Mouse (Mus musculus): ENCODE measurements around the gene Sp6. TPM values are rescaled to one million over a fixed set of nuclear protein-coding genes. Genes with fewer than 3 reads are reported as not detected.

Sp6 gene
- total RNA-seq, 2 experiments from 2014 or later = 2.2 to 2.5 TPM

DNA sequence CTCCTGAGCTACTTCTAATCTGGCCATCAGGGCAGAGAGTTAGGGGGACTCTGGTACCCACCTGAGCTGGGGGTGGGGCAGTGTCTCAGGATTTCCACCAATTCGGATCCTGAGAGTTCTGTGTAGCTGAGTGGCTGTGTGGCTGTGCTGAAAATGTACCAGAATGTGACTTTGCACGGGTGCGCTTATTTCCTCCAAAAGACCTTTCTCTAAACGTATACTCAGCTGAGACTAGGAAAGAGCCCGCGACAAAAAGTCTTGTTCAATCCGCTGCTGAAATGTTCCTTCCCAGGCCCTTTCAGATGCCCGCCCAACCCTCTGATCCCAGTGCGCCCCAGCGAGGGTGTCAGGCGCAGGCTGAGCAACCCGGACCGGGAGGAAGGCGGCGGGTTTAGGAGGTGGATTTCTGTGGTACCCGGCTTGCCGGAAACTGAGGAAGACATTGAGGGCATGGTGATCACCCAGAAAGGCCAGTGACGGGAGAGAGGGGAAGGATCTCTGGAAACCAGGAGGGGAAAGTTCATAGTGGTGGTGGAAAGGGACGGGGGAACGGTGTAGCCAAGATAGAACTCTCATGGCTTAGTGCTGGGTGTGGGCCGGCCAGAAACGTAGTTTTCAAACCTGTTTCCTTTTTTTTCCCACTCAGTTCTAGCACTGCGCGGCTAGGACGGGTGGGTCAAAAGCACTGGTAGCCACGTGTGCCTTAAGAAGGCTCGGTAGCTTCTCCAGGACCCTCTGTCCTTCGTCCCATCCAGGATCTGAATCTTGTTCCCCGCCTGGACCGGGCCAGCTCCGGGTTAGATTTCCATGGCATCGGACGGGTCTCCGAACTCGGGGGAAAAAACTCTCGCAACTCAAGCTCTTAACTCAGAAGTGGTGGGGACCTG, 4.7 kb downstream of the Sp6 start:
- intact Hi-C loops (cut with DNase I) = no loop called here
- DNase-seq (ENCODE audit: low spot score in 2 of 2) = no peak

DNA sequence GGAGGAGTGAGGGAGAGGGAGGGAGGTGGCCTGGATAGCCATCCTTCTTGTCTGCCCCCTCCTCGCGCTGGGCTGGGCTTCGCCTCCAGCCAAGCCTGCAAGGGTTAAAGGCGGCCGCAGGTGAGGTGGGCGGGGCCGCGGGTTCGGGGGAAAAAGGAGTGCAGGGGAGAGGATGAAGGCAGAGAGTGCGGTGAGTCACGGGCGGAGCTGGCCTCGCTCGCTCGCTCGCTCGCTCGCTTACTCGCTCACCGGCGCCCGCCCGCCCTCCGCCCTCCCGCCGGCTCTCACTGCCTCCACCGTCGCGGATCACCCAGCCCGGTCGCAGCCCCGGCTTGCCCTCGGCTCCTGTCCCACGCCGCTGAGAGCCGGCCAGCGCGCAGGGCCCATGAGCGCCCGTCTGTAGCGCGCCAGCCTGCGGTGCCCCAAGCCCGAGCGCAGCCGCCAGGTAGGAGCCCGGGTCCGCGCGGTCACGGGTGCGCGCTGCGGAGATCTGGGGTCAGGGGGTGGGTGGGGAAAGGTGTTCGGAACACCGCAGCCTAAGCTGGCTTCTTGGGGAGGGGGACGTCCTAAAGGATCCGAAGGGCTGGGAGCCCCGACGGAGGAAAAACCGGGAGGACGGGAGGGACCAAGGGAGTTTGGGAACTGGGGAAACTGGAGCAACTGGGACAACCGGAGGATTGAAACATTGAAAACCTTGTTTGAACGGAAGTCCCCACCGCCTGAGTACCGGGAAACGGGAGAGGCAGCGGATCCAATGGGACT, 5.6 kb downstream of the Sp6 start:
- DNase-seq (ENCODE audit: low spot score in 2 of 2) = no peak
- intact Hi-C loops (cut with DNase I) = no loop called here

DNA sequence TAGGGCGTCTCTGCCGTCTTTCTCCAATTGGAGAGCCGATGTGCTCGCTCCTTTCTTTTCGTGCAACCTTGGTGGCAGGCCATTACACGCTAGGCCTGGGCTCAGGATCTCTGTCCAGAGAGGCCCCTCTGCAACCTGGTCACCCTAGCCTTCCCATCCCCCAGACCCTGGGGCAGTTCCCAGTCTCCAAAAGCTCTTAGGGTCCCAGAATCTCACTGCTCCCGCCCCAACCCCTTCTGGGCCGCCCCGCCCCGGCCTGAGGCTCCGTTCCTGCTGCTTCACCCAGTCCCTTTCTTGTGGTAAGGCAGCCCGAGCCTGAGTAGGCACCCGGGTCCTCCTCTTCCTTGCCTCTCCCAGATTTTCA, 6.1 kb downstream of the Sp6 start:
- DNase-seq (ENCODE audit: low spot score in 2 of 2) = no peak
- intact Hi-C loops (cut with DNase I) = no loop called here

DNA sequence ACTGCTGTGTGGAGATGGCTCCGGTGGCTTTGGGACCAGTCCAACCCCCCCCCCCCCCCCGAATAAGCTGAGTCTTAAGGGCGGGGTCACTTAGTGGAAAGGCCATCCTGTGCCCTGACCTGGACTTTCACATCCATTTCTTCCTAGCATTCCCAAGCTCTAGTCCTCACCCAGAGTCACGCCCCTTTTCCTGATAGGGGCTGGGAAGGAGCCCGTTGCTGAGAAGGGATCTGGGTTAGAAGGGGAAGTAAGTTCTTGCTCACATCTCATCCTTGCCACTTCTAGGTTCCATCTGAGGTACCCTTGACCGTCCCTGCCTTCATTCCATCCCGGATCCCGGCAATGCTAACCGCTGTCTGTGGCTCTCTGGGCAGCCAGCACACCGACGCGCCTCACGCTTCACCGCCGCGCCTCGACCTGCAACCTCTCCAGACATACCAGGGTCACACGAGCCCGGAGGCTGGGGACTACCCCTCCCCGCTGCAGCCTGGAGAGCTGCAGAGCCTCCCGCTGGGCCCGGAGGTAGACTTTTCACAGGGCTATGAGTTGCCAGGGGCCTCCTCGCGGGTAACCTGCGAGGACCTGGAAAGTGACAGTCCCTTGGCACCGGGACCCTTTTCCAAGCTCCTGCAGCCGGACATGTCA, 8.0 kb downstream of the Sp6 start:
- intact Hi-C loops (cut with DNase I) = loop anchor here (5.0 kb wide), 1 partner anchor 154 kb away; no protein-coding TSS in a partner anchor
- DNase-seq (ENCODE audit: low spot score in 2 of 2) = no peak

DNA sequence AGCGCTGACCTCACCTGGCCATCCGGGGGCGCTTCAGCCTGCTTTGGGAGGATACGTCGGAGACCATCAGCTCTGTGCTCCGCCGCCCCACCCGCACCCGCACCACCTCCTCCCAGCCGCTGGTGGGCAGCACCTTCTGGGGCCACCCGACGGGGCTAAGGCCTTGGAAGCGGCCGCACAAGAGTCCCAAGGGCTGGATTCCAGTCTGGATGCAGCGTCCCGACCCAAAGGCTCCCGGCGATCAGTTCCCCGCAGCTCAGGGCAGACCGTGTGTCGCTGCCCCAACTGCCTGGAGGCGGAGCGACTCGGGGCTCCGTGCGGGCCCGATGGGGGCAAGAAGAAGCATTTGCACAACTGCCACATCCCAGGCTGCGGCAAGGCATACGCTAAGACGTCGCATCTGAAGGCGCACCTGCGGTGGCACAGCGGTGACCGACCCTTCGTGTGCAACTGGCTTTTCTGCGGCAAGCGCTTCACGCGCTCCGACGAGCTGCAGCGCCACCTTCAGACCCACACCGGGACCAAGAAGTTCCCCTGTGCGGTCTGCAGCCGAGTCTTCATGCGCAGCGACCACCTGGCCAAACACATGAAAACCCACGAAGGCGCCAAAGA, 8.8 kb downstream of the Sp6 start:
- intact Hi-C loops (cut with DNase I) = loop anchor here (2.0 to 5.0 kb wide), 2 partner anchors 105 to 155 kb away; partner anchors contain the start of gene Cdk5rap3
- peak; percentile 53 to 56 for DNase-seq (ENCODE audit: low spot score in 2 of 2)

DNA sequence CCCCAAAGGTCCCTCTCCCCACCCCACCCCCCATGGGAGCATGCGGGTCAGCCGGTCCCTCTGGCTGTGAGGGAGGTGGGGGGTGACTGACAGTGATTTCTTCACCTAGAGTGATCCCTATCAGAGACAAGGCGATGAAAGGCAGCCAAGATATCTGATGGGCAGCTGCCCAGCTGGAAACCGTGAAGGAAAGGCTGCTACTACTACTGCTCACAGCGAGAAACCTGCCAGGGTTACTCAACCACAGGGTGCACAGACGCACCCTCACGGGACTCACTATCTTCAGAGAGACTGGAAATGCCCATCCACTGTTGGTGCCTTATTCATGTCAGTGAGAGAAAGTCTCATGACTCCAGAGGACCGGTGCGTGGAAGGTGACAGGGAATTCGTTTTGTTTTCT, 11.8 kb downstream of the Sp6 start:
- intact Hi-C loops (cut with DNase I) = loop anchor here (5.0 kb wide), 1 partner anchor 158 kb away; no protein-coding TSS in a partner anchor
- no peak for DNase-seq (ENCODE audit: low spot score in 2 of 2)

DNA sequence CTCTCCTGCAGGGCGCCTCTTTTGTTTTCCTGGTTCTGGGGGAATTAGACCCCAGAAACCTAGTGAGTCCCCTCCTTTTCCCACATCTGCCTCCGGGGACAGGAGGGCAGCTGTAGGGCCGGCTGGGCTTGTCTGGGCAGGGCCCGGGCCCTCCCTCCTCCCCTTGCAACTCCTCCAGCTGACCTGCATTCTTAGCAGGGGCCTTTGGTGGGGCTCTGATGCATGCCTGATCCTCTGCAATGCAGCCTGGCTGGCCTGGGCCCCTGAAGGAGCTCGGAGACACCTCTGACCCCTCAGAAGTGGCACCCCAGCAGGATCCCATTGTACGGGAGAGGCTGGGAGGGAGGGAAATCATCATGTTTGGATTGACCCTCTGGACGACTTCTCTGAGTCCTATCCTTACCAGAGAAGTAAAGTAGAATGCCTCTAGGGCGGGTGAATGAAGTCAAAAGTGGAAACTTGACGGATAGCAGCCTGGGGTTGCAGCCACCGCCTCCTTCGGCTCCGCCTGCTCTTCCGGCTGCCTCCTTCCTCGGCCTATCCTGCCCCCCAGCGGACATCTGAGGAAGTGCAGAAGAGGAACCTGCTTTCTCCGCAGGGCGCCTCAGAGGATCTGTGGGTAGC, 12.6 kb downstream of the Sp6 start:
- intact Hi-C loops (cut with DNase I) = loop anchor here (1.0 kb wide), 1 partner anchor 44 kb away; the partner anchor contains the start of gene Sp2
- peak; percentile 79 to 84 for DNase-seq (ENCODE audit: low spot score in 2 of 2)

DNA sequence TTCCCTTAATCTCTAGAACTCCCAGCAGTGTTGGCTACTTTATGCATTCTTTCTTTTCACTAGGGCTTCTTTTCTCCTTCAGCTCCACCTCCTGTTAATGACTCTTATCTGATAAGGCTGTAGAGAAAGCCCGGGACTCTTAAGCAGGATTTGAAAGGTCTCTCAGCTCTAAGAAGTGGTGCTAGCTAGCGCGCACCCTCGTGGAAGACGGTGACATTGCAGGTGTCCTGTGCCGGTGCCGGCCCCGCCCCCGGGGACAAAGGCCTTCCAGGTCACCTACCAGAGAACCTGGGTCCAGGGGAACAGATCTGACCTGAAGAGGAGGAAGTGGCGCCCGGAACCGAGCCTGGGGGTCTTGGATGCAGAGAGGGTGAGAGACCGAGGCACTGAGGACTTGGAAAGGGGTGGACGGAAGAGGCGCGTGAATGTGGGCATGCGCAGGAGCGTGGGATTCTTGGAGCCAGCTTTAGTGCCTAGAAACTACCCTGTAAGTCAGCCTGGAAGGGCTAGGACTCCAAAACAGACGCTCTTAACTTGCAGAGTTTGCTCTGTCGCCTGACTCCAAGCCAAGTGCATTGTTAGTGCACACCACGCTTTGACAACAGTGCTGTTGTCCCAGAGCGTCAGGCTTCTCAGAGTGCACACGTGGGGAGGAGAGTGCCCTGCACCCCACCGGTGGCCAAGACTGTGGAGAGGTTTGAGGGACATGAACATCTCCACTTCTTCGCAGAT, 16.7 kb downstream of the Sp6 start, which contains the start of gene Scrn2:
Scrn2 (plus strand) TSS at position 253 of the 732 bp plus-strand sequence.
- intact Hi-C loops (cut with DNase I) = no loop called here
- peak; percentile 74 to 75 for DNase-seq (ENCODE audit: low spot score in 2 of 2)

DNA sequence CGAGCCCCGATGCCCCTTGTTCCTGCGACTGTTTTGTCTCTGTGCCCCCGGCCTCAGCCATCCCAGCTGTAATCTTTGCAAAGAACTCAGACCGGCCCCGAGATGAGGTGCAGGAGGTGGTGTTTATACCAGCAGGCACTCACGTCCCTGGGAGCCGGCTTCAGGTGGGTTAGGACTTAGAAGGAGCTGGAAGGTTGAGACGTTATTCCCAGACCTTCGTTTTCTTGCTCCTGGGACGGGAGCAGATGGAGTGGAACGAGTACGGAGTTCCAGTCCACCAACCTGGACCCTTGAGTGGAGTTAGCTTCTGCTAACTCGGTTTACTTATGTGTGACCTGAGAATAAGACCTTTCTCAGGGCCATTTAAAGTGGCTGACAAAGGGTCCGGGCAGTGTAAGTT, 17.2 kb downstream of the Sp6 start:
- intact Hi-C loops (cut with DNase I) = no loop called here

DNA sequence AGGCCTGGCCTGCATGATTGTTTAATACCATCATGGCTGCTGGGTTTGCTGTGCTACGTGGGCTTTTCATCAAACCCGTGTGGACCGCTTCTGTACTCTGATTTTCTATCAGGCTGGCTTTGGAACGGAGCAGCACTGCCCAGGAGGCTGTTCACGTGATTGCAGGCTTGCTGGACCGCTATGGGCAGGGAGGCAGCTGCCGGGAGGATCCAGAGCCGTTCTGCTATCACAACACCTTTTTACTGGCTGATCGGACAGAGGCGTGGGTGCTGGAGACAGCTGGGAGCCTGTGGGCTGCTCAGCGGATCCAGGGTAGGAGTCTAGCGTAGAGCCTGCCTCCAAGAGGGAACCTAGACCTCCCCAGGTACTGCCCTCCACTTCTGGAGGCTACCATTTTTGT, 18.8 kb downstream of the Sp6 start:
- DNase-seq (ENCODE audit: low spot score in 2 of 2) = no peak
- intact Hi-C loops (cut with DNase I) = no loop called here

More for the DNA sequence above, 17.2 kb downstream of the Sp6 start:
- DNase-seq (ENCODE audit: low spot score in 2 of 2) = no peak

DNA sequence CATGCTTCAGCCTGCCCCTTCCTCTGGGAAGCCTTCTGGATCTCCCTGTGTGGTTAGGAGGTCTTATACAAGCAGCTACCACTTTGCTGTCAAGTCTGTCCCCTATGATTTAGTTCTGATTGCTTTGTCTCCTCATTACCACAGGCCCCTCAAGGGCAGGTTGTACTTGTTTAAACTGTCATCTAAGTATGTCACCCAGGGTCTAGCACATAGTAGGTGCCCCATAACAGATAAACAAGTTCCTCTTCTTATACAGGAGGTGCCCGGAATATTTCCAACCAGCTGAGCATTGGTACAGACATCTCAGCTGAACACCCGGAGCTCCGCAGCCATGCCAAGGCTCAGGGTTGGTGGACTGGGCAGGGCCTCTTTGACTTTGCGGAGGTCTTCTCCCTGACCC, 19.3 kb downstream of the Sp6 start:
- no peak for DNase-seq (ENCODE audit: low spot score in 2 of 2)
- intact Hi-C loops (cut with DNase I) = no loop called here

DNA sequence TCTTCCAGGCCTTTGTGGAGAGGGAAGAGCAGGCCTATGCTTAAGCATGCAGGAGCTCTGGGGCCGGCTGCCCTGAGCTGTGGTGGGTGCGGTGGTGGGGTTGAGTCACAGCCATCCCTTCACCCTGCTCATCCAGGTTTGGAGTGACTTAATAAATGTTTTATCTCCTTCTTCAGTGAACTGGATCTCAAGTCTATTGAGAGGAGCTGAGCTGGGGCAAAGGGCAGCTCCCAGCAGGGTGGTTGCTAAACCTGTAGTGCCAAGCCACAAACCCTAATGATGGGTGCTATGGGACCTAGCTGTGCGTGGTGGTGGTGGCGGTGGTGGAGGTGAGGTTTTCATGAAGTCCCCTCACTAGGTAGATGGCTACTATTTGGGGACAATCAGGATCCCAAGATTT, 20.6 kb downstream of the Sp6 start:
- intact Hi-C loops (cut with DNase I) = no loop called here
- no peak for DNase-seq (ENCODE audit: low spot score in 2 of 2)

DNA sequence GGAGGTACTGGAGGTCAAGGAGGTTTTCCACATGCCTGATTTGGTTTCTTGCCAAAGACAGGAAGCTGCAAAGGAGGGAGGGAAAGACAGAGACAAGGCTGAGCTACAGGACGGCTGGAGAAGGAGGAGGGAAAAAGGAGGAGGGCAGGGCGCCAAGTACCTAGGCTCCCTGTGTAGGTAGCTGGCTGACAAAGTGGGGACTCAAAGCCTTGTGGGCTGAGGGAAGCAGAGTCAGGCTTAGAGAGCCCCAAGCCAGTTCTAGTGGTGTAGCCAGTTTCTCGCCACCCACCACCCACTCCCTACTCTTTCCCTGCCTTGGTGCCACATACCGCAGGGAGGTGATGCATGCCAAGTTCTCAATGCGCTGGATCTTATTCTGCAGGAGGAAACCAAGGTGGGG, 22.9 kb downstream of the Sp6 start:
- peak; percentile 53 to 78 for DNase-seq (ENCODE audit: low spot score in 2 of 2)
- intact Hi-C loops (cut with DNase I) = no loop called here

DNA sequence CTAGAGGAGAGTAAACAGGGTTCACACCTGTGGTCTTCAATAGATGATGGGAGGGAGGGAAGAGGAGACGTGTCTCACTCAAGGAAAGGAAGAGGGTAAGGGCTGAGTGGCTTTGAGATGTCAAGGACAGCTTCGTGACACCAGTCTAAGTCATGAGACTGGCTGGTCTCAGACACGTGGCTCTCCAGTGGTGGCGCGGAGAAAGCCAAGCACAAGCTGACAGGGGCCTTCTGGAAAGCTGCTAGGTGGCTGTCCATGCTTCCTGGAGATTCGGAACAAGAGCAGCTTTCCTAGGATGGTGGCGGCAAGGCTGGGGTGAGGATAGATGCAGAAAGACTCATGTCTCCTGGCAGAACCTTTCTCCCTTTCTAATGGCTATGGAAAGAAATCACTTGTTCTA, 25.7 kb downstream of the Sp6 start:
- DNase-seq (ENCODE audit: low spot score in 2 of 2) = no peak
- intact Hi-C loops (cut with DNase I) = no loop called here

DNA sequence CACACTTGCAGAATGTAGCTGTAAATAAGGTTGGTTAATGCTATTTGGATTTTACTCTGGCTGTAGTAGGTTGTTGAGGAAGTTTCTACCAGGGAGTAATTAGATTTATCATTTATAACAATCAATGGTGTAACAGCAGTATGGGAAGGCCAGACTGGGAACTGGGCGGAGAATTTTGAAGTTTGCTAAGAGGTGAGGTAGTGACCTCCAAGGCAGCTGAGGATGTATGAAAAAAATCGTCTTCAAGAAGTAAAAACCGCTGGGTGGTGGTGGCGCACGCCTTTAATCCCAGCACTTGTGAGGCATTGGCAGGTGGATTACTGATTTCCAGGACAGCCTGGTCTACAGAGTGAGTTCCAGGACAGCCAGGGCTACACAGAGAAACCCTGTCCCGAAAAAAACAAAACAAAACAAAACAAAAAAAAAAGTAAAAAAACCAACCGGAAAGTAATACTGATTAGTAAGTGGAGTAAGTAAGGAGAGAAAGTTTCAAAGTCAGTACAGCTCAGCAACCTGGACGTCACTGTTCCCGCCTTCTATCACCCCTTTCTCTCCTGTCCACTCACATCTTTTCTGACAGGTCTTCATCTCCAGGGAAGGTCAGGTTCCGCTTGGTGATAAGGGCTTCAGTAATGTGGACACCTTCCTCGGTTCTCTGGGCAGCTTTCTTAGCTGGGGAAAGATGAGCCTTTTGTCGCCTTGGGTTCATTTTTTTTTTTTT, 27.3 kb downstream of the Sp6 start:
- no peak for DNase-seq (ENCODE audit: low spot score in 2 of 2)
- intact Hi-C loops (cut with DNase I) = no loop called here

DNA sequence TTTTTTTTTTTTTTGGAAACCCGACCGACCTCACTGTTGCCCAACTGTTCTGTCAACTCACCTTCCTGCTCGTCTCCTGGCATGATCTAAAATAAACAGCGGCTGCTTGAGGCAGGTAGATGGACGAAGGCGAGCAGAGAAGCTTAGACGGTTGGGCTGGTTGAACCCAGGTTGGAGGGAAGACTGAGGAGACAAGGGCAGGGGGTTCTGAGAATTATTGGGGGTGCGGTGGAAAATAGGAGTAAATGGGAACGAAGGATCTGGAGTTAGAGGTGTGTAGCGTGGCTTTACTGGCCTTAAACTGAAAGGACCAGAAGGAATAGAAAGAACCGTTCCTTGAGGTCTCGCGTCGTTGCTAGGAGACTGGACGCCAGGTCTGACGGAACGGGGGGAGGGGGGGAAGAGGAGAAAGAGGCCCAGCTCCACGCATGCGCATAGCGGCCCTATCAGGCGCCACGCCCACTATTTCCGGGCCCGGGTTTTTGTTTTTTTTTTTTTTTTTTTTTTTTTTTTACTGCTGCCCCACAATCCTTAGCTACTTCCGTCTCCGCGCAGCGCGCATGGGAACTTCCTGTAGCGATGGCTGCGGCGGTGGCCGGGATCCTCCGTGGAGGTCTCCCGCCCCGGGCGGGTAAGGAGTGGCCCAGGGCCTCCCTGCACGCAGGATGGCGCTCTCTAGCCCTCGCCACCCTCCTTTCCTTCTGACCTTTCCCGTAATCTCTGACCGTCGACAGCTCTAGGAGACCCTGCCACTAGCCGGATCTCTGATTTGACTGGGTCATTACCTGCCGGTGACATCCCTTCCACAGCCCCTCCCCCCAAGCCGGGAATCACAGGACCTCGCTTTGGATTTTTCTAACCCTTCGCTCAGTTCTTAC, 28.1 kb downstream of the Sp6 start, which contains the start of the genes Lrrc46 and Mrpl10:
Lrrc46 (minus strand) TSS at position 386 of the 878 bp plus-strand sequence.
Mrpl10 (plus strand) TSS at position 539 of the 878 bp plus-strand sequence.
- DNase-seq (ENCODE audit: low spot score in 2 of 2) = peak; percentile 83 to 85
- intact Hi-C loops (cut with DNase I) = no loop called here

DNA sequence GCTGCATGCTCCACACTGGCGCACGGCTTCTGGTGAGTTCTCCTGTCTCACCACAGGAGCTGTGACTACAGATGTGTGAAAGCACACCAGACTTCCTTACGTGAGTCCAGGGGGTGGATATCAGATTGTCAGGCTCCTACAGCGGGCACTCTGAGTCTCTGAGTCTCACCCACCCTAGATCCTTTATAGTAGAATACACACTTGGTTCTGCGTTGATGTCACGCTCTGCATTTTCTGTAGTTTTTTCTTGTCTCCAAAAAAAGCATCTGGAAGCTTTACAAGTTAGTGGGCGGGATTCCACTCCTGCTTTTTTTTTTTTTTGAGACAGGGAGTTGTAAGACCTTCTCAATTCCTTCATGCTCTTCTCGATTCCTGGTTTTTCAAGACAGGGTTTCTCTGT, 31.7 kb downstream of the Sp6 start:
- DNase-seq (ENCODE audit: low spot score in 2 of 2) = no peak
- intact Hi-C loops (cut with DNase I) = no loop called here

All from left cerebral cortex, postnatal 36 days (tissue).